Mouse (Mus musculus) urinary bladder, postnatal 4 days (tissue): ENCODE results near the gene Psmb11.

Experiments
- DNase-seq, 2 experiments: peaks; one replicate each; pipeline ENCODE4 v3.0.0; 2021 to 2022; ENCODE audit warnings: low spot score in 2 of 2

Psmb11 gene

DNA sequence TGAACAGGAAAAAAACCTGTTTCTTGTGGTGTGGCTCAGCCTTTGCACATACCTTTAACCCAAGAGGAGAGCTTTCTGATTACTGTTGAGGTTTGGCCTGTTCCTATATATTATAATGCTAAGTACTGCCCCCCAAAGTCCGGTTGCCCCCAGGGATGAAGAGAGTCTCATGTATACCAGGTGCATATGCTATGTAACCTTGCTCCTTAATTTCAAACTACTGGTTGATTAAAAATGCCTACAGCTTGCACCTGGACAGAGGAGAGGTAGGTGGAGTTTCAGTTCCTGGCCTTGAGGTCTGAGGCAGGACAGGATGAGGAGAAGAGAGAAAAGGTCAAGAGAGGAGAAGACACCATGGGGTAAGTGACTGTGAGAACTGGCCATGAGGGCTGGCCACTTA lies at the start of gene Psmb11:
TSS of gene Psmb11 (plus strand) at position 301 of the 400 bp plus-strand sequence.
- no peak for DNase-seq

GRCm38 (mm10) chr14:54572122-54572521 lies 49.1 kb upstream of the Psmb11 start:
- no peak for DNase-seq

DNA sequence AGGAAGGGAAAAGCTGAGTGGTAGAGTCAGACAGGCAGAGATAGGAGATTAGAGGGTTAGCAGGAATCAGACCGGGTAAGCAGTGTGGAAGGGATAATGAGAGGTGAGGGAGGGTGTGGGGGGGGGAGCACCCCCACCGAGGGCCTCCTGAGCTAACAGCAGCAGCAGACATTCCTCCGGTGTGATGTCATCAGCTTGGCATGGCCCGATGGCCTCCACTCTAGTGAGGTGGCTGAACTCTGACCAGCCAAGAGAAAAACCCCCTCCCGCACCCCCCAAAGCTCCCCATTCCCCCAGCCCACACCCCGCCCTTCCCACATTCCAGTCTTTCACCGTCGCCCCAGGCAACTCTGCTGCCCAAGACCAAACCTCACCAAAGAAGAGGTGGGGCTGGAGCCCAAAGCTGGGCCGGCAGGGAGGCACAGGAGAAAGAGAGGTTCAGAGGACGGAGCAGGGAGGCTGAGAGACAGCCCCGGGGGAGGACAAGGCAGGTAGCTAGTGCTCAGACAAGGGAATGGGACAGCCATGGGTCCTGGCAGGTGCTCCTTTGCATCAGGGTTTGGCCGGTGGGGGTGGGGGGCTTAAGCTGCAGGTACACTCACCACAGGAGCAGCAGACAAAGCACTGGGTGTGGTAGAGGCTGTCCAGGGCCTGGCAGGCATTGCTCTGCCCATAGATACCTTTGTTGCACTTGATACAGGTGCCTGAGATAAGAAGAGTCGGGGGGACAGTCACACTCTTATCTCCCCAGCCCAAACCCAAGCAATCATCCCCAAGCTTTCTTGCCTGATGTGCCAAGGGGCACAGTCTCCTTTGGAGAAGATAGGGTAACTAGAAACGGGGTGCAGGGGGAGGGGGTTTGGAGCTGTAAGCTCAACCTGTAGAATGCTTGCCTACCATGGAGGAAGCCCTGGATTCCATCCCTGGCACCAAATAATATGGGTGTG lies 48.2 kb upstream of the Psmb11 start:
- peak; percentile 68 to 70 for DNase-seq

DNA sequence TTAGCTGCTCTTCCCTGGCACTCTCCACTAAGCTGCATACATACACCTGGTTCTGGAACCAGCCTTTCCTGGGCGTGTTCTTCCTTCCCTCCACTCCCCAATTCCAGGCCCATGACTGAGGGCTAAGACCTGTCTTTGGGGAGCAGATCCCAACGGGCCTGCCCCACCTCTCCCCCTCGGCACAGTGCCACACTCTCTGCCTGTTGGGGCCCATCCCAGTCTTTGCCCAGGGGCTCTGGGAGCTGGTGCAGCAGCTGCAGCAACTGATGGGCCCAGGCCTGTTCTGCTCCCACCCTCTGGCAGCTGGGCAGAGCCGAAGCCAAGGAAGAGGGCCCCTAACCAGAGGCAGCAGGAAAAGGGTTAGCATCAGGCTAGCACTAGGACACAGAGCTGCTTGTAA lies 47.0 kb upstream of the Psmb11 start:
- peak; percentile 67 to 70 for DNase-seq

GRCm38 (mm10) chr14:54575031-54575430 lies 46.2 kb upstream of the Psmb11 start:
- DNase-seq, result no peak

- peak; percentile 85 to 88 for DNase-seq
Observed at GRCm38 (mm10) chr14:54575631-54576030, 45.6 kb upstream of the Psmb11 start.

DNA sequence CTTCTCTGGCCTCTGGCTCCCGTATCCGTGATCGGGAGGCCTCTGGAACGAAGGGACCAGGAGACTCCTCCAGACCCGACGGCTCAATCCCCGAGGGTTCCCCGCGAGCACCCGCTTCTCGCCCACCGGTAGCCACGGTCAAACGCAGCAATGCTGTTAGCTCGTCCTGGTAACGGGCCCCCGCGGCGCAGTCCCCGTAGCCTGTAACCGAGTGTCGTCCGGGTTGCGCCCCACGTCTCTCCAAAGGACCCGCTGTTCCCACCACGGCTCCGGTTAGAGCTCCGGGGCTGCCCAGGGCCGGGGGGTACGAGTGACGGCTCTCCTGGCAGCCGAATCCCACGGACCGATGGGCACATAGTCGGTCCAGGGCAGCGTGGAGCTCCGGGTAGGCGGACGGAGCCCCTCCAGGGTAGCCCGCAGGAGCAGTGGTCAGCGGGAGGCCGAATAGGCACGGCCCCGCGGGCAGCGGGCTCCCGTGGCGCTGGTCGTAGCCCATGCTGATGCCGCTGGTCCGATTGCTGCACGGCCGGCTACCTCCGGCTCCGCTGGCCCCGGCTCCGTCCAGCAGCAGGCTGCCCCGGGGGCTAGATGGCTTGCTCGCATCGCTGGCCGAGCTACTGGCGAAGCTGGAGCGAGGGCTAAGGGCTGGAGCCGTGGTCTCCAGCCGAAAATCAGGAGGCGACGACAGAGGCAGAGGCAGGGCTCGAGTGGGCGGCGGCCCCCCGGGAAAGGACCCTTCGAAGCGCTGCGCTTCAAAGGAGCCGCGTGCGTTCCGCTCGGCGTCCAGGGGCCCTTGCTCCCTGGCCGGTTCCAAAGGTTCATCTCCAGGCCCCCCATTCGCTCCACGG lies 44.8 kb upstream of the Psmb11 start:
- DNase-seq, result no peak

DNA sequence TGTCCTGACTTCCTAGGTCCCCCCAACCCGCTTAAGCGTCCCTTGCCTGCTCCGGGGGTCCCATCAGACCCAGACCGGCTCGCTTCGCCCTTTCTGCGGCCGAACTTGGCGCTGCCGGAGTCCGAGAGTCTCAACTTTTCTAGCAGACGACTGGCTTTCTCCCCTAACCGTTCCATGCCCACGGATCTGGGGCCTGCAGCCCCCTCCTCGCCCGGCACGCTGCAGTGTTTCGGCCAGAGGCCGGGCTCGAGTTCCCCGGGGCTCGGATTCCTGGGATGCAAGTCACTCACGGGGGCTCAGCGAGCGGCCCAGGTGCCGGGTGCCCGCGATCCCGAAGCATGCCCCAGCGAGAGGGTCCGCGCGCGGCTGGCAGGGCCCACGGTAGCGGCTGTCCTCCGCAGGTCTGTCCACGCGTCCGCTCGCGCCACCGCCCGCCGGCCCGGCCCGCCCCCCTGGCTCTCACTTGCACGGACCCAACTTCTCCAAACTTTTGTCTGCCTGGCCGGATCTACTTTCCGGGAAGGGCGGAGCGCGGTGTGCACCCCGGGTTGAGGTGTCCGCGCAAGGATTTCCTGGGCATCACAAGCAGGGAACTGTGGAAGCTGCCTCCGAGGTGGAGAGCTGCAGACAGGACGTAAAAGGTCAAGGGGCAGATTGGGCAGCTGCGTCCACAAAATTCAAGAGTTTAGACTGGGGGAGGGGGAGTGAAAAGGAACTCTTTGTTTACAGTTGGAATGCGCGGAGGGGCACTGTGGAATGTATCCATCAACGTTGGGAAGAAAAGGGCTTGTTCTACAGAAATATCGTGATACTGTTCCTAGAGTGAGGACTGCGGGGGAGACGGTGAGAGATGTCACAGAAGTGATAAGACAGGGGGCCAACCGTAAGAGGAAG lies 43.9 kb upstream of the Psmb11 start, which contains the start of gene Ajuba:
TSS of gene Ajuba (minus strand) at position 470 of the 894 bp plus-strand sequence.
- peak; percentile 91 for DNase-seq

DNA sequence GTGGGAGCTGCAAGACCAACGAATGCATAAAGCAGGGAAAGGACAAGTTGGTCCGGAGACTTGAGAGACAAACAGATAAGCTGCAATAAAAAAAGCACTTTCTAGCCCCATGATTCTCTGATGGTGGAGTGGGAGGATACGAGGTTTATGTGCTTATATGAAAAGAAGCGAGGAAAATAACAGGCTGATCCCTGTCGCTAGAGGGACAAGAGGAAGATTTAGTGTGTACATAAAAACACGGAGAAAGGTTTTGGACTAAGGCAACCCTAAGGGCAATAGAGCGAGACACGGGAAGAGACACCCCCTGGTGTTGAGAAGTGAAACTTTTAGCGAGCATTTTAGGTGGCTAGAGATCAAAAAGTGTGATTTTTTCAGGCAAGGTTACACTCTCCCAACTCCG lies 43.2 kb upstream of the Psmb11 start:
- DNase-seq, result no peak

DNA sequence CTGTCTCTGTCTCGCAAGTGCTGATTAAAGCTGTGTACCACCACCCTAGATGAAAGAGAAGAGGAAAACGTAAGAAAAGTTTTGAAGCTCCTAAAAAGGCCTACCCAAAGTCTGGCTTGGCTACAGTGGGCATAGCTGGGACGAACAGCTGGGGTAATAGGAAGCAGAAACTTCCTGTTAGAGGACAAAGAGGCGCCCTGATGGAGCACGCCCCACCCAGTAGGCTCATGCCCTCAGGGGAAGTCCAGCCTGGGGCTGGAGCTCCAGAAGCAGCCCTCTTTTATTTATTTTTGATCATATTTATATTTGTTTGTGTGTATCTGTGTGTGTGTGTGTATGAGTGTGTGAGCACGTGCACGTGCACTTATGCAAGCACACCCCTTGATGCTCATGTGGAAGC lies 41.6 kb upstream of the Psmb11 start:
- DNase-seq, result no peak

DNA sequence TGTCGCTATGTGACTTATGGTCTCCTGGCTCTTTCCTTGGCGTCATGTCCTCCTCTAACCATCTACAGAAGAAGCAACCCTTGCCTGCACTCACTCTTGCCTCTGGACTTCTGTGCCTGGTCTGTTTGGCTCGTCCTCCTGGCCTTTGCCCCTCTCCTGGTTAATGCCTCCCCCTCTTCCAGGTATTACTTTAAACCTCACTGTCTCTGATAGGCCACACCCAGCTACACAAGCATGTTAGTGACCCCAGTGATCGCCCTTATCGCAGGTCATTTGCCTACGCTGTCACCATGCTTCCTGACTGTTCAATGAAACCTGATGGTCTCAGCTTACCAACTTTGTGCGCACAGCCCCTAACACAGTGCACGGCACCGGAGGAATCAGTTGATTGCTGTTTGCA lies 38.7 kb upstream of the Psmb11 start:
- no peak for DNase-seq

- peak; percentile 48 to 70 for DNase-seq
Observed at GRCm38 (mm10) chr14:54583681-54584338, 37.4 kb upstream of the Psmb11 start.

DNA sequence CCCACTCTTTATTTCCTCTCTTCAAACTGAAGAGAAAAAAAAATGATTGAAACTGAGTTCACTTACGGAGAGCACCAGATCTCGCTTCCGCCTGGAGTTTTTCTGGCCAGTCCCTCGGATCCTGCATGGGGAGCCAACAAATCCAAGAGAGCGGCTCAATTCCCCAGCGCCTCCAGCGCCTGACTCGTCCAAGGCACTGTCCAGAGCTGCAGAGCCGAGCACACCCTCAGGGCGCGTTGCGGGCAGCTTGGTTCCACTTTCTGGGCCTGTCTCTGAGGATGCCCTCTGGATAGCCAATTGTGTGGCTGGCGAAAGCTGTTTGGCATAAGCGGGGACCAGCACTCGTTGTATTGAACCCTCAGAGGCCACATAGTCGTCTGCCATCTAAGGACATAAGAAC lies 30.2 kb upstream of the Psmb11 start:
- no peak for DNase-seq

GRCm38 (mm10) chr14:54592319-54592934 lies 28.8 kb upstream of the Psmb11 start:
- no peak for DNase-seq

DNA sequence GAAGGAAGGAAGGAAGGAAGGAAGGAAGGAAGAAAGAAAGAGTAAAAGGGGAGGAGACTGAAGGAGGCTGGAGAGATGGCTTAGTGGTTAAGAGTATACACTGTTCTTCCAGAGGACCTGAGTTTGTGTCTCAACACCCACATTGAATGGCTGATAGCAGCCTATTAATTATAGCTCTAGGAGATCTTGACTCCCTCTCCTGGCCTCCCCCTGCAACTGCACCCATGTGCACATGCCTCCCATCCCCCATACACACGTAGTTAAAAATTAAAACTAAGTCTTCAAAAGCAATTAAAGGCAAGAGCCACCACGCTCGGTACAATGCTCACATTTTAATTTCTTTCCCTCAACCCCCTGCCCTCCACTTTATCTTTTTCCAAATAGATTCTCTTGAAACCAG lies 27.2 kb upstream of the Psmb11 start:
- no peak for DNase-seq

- no peak for DNase-seq
Observed at GRCm38 (mm10) chr14:54594631-54595414, 26.4 kb upstream of the Psmb11 start.

DNA sequence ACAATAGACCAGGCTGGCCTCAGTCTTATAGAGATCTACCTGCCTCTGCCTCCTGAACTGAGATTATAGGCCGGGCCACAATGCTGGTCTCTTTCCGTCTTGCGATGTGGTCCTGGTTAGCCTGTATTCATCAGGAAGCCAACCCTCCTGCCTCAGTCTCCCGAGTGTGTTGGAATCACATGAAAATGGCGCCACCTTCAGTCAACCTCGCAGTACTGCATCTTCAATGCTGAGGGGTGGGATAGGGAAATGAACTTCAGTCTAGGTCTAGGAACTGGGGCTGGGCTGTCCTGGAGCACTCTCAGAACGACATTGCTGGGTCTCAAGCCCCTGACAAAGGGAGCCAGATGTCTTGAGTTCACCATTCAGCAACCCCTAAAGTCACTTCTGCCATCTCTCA lies 24.1 kb upstream of the Psmb11 start:
- DNase-seq, result no peak

- DNase-seq, result no peak
Observed at GRCm38 (mm10) chr14:54601601-54602000, 19.6 kb upstream of the Psmb11 start.

DNA sequence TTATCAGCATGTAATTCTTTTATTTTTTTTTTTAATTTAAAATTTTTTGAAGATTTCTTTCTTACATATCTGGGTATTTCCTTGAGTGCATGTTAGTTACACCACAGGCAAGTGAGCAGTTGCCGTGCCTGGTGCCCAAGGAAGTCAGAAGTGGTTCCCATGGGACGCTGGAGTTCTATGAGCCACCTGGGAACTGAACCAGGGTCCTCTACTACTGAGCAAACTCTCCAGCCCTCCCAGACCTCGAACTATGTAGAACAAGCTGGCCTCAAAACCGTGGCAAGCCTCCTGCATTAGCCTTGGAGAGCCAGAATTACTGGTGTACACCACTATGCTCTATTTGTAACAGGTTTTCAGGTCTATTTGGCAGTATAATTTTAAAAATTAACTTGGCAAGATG lies 18.6 kb upstream of the Psmb11 start:
- DNase-seq, result no peak
